Mouse (Mus musculus) liver, adult 2 months (tissue): ENCODE measurements around the gene 1700028J19Rik.

Source experiments
- CTCF ChIP-seq: fragments of 200-500 bp; IDR thresholded peaks from 2 replicates; pipeline ENCODE4 v1.5.1; 2011; ENCODE audit warnings: low read depth, low read length, control low read depth
- POLR2A ChIP-seq: fragments of 200-500 bp; IDR thresholded peaks from 2 replicates; pipeline ENCODE4 v1.6.1; 2011; ENCODE audit warnings: low read length, control low read depth; ENCODE audit not compliant: insufficient read depth; ENCODE audit errors: extremely low read depth

GRCm38 (mm10) chr7:44268117-44268516 lies 21.6 kb upstream of the 1700028J19Rik start:
- TF ChIP-seq POLR2A (no peak), CTCF (no peak)
